Mouse (Mus musculus): ENCODE measurements around the gene Hs3st4. TPM values are rescaled to one million over a fixed set of nuclear protein-coding genes. Genes with fewer than 3 reads are reported as not detected.

Gene Hs3st4
- polyA plus RNA-seq, 2 experiments from 2014 or later: not detected

DNA sequence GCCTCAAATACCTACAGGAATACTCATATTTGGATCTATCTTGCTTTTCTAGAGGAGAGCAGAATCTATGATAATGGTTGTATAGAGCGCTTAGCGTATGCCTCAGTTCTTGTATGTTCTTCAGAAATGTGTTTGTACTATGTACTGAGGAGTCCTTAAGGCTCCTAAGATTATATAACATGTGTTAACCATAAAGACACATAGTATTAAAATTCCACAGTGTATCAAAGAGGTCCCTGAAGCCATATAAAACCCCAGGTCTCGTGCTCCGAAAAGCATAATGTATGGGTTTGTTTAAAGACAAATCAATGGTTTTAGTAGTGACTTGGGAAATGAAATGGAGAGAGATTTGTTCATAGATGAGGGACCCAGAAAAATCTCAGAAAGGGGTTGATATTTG lies 371.4 kb downstream of the Hs3st4 start:
- ATAC-seq: no peak

DNA sequence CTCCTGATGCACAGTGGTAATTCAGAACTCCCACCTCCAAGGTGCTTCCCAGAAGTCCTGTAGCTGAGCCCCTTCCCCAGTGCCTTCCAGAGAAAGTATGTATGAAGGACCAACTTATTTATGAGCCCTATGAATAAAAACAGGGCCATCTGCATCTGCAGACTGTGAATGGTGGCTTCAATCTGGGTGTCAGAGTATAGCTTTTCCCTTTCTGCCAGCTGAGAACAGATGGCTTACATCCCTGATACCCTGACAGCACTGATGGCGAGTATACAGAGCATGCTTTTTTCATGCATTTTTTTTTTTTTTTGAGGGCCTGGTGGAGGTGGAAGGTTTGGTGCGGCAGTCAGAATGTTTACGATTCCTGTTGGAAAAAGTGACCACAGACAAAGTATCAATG lies 375.4 kb downstream of the Hs3st4 start:
- ATAC-seq: no peak

GRCm38 (mm10) chr7:124359836-124360235 lies 377.2 kb downstream of the Hs3st4 start:
- ATAC-seq: no peak

- no peak for ATAC-seq
Measured at GRCm38 (mm10) chr7:124372297-124372696, 389.6 kb downstream of the Hs3st4 start.

- no peak for ATAC-seq
Measured at GRCm38 (mm10) chr7:124372697-124373096, 390.0 kb downstream of the Hs3st4 start.

DNA sequence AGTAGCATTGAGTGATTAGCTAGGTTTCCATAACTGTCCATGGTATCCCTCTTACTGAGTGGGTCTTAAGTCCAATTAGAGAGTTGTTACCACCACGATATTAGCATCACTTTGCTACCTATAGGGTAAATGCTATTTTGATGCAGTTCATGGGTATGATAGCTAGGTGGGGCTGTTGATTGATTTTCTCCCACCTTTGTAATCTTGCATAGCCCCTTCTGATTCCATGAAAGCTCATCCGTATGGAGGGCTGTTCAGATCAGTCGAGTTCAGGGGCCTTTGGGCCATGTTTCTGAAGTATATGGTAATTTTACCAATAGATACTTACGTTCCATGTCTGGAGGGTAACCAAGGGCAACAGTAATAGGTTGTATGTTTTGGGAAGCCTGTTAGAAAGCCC lies 400.8 kb downstream of the Hs3st4 start:
- no peak for ATAC-seq

GRCm38 (mm10) chr7:124399184-124399583 lies 416.5 kb downstream of the Hs3st4 start:
- ATAC-seq: no peak

DNA sequence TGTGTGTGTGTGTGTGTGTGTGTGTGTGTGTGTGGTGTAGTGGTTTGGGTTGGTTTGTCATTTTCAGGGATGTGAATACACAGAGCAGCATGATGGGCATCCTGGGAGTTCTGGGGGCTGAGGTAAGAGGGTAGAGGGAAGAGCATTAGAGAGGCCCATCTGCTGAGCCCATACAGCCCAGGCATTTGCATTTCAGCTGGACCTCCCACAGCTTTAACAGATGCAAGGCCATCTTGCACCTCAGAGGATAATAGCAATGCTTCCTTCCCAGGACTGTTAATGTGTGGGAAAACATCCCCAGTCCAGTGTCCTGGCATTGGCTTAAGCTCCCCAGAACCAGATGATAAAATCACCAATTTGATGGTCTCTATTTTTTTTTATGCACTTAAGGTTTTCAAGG lies 444.3 kb downstream of the Hs3st4 start:
- no peak for ATAC-seq
